Mouse (Mus musculus): Measurements from ENCODE around the gene Disc1.

Gene Disc1

GRCm38 (mm10) chr8:125277071-125277682, 223.2 kb downstream of the Disc1 start:
- peak; percentile 80 for DNase-seq

- DNase-seq: no peak
Observed at GRCm38 (mm10) chr8:125279156-125279555, 225.2 kb downstream of the Disc1 start.

GRCm38 (mm10) chr8:125279892-125280291, 225.9 kb downstream of the Disc1 start:
- DNase-seq: no peak

GRCm38 (mm10) chr8:125282531-125282930, 228.5 kb downstream of the Disc1 start:
- DNase-seq: peak; percentile 33

- no peak for DNase-seq
Observed at GRCm38 (mm10) chr8:125283542-125283941, 229.5 kb downstream of the Disc1 start.

- DNase-seq: no peak
Observed at GRCm38 (mm10) chr8:125284875-125285274, 230.9 kb downstream of the Disc1 start.

- no peak for DNase-seq
Observed at GRCm38 (mm10) chr8:125285391-125285790, 231.4 kb downstream of the Disc1 start.

GRCm38 (mm10) chr8:125285966-125286681, 232.1 kb downstream of the Disc1 start:
- peak; percentile 38 for DNase-seq

- DNase-seq: peak; percentile 35
Observed at GRCm38 (mm10) chr8:125287311-125287710, 233.3 kb downstream of the Disc1 start.

- DNase-seq: no peak
Observed at GRCm38 (mm10) chr8:125287841-125288341, 233.9 kb downstream of the Disc1 start.

- no peak for DNase-seq
Observed at GRCm38 (mm10) chr8:125291506-125291905, 237.5 kb downstream of the Disc1 start.

GRCm38 (mm10) chr8:125291932-125292717, 238.1 kb downstream of the Disc1 start:
- DNase-seq: no peak

GRCm38 (mm10) chr8:125292933-125293591, 239.1 kb downstream of the Disc1 start:
- DNase-seq: no peak

- DNase-seq: no peak
Observed at GRCm38 (mm10) chr8:125299248-125299647, 245.3 kb downstream of the Disc1 start.

- no peak for DNase-seq
Observed at GRCm38 (mm10) chr8:125301931-125302361, 248.0 kb downstream of the Disc1 start.

GRCm38 (mm10) chr8:125306665-125307064, 252.7 kb downstream of the Disc1 start:
- DNase-seq: no peak

- no peak for DNase-seq
Observed at GRCm38 (mm10) chr8:125309985-125310384, 256.0 kb downstream of the Disc1 start.

All from retina, postnatal 1 day (tissue).